Mouse (Mus musculus) embryo, embryonic 9.5 days (tissue): Measurements from ENCODE around the gene Ppp1r32.

ENCODE experiments used
- DNase-seq: peaks from one replicate; pipeline ENCODE4 v3.0.0-alpha.2; 2017; ENCODE audit errors: extremely low spot score

Ppp1r32 gene

DNA sequence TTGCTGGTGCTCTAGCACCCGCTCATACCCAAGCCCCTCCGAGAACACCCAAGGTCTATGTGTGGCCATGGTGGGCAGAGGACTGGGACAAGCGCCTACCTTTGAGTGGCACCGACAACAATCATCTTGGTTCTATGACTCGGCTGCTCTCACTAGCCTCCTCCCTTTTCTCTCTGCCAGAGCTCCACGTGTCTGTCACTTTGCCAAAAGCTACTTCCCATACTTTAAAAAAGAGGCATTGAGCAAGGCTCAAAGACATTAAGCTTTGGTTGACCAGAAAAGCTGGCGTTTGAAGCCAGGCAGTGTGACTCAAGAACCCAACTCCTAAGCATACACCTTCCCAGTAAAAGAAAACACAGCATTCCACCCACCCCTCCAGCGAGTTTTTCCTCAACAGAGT lies 24.6 kb downstream of the Ppp1r32 start:
- no peak for DNase-seq

DNA sequence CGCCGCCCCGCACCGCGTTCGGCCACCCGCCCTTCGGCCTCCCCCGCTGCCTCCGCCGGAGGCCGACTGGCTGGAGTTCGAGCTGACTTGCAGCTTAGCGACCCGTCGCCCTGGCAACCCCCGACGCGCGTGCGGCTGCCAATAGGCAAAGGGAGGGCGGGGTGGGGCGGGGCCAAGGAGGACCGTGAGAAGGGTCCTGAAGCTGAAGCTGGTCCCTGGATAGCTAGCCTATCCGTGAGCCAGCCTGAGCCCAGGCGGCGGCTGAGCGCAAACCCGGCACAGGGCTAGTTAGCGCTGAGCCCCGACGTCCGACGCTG lies 25.3 kb downstream of the Ppp1r32 start:
- DNase-seq, result peak; percentile 93

DNA sequence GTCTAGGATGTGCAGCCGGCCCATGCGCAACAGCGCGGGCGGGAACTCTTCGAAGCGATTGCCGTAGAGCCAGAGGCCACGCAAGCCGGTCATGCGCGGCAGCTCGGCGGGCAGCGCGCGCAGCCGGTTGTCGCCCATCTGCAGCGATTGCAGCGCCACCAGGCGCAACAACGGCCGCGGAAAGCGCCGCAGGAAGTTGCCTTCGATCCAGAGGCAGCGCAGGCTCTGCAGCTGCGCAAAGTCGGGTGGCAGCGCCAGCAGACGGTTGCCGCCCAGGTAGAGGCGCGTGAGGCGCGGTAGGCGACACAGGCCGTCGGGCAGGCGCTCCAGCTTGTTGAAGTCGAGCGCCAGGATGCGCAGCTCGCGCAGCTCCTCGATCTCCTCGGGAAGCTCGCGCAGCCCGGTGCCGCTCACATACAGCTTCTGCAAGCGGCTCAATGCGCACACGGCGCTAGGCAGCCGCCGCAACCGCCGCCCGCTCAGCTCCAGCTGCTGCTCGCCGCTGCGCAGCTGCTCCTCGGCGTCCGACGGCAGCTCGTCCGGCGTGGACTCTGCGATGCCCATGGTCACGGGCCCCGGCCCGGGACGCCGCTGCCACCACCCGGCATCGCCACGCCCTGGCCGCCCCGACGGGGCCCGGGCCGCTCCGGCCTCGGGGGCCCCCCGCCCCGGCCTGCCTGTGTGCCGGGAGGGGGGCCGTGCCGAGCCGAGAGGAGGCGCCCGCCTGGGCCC lies 25.8 kb downstream of the Ppp1r32 start, which contains the start of gene Lrrc10b:
Lrrc10b (minus strand) TSS at position 722 of the 732 bp plus-strand sequence.
- peak; percentile 72 for DNase-seq

DNA sequence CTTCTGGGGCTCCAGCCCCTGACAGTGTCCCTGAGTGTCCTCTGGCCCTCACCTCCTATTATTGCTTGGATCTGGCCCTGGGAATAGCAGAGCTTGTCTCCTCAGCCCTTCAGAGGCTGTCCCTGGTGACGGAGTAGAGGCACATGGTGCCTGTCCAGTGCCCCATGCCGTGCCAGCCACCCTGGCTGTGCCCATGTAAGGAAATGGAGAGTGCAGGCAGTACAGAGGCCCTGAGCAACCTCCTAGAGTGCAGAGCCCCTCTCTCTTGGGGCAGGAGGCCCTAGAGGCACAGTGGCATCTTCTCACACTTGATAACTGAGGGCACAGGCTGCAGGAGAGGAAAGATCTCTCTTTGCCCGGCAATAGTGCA lies 27.3 kb downstream of the Ppp1r32 start:
- no peak for DNase-seq

DNA sequence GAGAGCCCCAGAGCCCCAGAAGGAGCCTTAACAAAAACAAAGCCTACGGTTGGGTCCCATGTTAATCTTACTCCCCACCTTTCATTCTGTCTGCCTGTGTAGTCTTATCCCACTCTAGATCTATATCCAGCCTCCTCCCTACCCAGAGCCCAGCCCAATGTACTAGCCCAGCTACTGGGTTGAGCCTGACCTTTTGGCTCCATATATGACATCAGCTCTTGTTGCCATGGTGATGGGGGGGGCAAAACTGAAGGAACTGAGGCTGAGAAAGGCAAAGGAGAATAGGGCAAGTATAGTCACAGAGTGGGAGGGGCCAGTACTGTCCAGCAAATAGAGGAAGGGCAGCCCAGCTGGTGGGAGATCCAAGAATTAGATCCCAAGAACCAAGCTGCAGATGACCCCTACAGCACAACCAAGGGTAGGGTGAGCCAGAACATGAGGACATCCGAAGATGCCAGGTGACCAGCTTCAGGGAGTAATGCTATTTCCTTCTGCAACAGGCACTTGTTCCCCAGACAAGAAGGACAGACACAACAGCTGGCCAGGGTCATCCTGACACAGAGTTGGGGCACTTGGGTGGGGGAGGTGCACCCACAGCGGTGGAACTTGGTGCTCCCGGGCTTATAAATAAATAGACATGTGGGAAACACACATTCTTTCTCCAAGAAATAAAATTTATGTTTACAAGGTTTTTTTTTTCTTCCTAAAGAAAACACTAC lies 27.9 kb downstream of the Ppp1r32 start:
- DNase-seq, result no peak

DNA sequence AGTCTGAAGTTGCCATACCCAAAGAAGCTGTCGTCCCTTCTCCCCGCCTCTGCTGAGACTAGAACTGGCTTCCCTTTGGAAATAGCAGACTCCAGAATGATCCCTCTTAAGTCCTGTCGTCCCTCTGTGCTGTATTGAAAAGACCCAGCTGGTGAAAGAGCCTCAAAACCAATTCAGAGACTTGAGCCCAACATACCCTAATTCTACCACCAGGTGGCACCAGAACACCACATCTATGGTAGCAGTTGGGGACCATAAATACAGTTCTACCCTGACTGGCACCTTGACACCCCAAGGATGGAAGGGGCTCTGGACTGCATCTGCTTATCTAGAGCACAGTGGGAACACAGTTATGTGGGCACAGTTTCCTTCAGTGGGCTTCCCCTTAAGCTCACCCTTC lies 33.0 kb downstream of the Ppp1r32 start:
- DNase-seq, result peak; percentile 78

DNA sequence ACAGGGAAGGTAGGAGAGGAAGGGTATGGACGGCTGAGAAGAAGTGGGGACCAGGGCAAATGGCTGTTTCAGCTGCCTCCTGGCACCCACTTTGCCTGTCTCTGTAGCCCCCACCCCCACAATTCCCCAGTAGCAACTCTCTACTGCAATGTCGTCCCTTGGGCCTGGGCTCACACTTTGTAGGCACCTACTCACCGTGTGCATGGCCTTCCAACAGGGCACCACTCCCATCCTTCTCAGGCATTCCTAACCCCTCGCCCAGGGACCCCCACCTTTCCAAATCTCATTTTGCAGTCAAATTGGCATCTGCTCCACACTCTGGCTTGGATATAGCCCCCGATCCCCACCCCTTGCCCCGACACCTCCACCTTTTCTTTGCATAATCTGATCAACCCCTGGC lies 33.5 kb downstream of the Ppp1r32 start:
- DNase-seq, result no peak

DNA sequence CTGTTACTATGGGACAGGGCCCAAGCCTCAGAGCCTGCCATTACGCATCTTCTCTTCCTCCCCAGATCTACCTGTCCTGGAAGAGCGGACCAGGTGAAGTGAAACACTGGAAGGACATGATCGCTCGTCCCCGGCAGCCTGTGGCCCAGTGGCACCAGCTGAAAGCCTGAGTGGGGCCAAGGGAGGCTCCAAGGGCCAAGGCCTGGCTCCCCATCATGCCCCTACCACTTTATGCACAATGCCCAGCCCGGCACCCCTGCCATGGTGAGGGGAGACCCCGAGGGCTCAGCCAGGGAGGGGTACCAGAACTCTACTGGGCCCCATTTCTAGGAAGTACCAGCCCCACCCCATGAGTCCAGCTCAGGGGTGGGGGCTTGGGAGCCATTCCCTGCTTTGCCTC lies 34.5 kb downstream of the Ppp1r32 start:
- no peak for DNase-seq

DNA sequence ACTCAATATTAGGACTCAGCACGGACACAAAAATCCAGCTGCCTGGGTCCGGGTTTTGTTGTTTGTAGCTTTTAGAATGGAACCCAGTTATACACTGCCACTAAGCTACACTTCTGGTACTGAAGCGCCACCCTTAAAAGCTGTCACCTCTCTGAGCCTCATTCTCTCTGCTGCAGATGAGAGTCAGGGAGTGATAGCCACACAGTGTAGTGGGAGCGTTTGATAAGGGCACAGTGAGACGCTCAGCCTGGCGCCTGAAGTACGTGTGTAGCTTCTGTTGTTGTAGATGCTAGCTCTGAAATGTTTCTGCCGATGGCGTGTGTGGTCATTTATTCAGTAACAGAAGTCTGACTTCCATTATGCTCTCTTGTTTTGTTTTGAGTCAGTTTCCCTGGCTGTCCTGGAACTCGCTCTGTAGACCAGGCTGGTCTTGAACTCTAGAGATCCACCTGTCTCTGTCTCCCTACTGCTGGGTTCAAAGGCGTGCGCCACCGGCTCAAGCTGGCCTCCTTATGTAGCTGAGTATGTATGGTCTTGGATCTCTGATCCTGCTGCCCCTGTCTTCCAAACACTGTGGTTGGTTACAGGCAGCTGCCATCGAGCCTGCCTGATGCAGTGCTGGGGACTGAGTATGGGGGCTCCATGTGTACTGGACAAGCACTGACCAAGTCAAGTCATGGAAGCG lies 37.9 kb downstream of the Ppp1r32 start:
- DNase-seq, result no peak

DNA sequence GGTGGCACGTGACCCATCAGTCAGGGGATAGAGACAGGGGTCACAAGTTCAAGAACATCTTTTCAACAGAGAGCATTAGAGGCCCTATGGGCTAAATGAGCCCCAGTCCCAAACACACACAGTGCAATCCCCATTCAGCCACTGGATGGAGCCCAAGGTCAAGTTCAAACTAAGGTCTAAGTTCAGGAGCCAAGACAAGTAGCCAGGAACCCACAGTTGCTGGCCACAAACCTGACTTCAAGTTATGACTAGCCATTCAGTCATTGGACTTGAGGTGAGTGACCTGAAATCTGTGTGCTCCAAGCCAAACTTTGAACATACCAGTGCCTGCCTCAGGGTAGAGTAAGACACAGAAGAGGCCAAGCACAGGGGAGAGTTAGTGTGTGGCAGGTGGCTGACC lies 45.2 kb downstream of the Ppp1r32 start:
- DNase-seq, result no peak

DNA sequence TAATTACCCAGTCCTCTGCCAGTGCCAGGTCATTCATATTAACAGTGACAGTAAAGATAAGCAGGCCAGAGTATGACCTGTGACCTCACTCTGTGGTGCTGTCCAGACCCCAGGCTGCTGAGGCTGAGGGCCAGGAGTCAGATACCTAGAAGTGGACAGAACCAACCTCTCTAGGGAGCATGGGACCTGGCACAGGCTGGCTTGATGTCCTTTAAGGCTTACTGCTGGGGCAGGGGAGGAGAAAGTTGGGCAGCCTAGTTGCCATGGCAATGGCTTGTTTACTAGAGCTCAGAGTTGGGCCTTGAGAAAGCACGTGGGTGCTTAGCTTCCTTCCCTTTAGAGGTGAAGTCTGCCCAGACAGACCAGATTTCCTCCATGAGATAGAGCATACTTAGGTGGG lies 46.0 kb downstream of the Ppp1r32 start:
- DNase-seq, result no peak

DNA sequence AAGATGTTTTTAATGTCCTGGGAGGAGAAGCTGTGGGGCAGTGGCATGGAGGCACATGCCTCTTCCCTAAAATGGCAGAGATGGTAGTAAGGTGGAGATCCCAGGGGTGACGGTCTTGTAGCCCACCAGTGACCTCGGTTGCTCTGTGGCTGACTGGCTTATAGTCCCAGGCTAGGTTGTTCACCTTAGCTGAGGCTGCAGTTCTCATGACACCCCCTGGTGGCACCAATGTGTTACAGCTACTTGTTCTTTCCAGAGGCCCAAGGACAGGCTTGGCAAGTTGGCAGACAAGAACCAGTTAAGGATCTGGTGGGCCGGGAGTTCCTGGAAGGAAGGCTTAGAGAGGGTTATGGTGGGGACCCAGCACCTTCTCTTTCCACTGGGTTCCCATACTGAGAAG lies 46.8 kb downstream of the Ppp1r32 start:
- peak; percentile 62 for DNase-seq

DNA sequence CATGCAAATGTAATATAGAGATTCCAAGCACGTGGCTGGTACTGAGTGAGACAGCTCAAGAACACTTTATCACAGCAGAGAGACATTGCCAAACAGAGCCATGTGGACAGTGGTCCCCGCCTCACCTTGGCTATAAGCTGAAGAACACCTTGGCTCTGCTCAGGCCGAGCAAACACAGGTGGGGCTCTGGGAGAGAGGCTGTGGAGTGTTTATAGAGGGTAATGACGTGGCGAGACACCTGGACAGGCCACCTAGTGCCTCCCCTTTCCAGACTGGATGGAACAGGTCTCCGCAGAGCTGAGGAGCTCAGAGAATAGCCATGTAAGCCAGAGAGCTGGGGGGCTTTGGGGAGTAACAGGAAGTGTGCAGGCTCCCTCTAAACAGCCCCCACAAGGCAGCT lies 47.8 kb downstream of the Ppp1r32 start:
- no peak for DNase-seq

DNA sequence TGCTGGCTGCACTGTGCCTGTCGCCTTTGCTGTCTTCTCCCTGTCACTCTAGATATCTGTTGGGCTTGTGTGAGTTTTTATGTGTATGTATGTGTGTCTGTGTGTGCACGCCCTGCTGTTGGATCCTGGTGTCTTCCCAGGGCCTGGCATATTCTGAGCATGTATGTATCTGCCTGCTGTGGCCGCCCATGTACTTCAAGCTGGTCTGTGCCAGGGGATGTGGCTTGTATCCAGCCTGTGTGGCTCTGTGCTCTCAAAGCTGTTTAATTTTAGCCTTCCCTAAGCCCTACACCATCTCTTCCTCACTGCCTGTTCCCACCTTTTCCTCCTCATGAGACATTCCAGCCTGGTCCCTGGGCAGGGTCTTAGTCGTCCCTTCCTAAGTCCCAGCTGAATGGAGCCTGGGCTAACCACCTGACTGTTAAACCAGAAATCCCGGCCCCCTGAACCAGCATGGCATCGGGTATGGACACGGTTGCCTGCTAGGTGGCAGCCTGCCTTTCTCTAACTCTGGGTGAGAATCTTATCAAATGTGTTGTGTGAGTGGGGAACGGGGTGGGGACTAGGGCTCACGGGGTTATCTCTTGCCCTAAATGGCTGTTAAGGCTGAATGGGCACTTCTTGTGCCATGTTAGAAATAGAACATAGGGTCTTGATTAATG lies 48.7 kb downstream of the Ppp1r32 start:
- no peak for DNase-seq

DNA sequence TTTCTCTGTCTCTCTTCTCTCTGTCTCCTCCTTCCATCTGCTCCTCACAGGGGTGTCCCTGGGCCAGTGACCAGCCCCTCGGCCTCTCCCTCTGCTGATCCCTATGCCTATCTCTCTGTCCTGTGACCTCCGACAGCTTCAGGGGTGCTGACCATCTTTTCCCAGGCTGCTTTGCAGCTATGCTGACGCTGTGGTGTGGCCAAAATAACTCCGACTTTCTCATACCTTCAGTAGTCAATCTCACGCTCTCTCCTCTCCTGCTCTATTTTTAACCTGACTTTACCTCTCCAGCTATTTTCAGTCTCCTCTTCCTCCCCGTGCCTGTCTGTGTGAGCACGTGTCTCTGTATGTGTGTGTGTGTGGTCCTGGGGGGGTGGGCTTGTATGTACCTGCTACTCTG lies 49.5 kb downstream of the Ppp1r32 start:
- DNase-seq, result no peak

DNA sequence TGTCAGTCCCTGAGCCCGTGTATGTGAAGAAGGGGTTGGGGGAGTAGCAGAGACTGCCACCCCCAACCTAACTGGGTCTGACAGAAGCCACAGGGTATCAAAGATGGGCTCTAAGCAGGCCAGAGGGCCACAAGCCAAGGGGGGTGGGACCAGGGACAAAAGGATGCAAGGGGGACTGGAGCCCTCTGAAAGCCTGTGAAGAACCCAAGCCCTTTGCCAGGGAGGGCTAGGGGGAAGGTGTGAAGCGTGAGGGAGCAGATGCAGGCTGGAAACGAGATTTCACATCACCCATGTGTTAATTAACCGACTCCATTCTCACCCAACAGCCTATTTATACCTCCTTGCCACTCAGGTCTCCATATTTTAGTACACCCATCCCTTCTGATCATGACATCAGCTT lies 50.9 kb downstream of the Ppp1r32 start:
- DNase-seq, result no peak

DNA sequence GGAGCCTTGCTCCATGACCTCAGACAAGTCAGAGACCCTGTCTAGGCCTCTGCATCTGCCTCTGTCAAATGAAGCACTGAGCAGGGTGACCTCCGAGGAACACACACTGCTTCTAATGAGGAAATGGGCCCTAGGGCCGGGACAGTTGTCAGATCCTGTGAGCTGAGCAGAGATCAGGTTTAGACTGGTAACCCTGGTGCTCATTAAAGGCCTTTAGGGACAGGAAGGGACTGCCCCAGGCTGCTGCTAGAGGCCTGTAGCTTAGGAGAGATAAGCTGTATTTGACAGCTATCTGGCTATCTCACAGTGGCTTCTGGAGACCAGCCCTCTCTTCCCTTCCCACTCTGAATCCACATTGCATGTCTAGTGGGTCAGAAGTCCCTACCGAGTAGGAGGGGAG lies 51.3 kb downstream of the Ppp1r32 start:
- no peak for DNase-seq

DNA sequence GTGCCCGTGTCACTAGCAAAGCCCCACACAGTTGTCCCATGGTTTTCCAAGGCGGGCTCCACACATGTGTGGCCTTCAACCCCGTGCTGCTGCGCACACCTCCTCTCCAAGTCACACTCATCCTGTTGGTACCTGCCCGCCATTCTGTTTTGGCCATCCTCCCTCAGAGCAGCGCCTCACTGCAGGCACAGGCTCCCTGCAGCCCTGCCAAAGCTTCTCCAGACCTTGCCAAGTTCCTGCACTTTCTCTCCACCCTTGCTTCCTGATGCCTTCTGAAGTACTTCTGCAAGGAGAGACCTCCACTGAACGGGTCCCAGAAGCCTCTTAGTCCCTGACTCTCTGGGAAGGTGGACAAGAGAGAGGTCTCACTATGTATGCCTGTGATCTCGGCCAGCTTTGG lies 53.4 kb downstream of the Ppp1r32 start:
- no peak for DNase-seq

DNA sequence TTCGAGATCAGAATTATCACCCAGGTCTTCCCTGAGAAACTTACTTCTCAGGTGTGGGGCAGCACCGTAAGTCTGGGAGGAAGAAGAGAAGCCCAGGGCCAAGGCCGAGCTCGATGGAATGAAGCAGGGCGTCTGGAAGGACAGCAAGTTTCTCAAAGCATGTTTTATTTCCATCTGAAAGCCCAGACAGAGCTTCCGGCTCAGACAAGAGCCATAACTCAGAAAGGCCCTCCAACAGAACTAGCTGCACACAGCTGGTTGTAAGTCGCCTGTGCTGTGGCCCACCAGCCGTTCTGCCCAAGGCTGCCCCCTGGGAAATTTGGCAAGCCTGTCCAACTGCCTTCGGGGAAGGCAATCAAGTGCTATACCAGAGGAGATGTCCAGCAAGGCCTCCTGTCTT lies 55.3 kb downstream of the Ppp1r32 start:
- DNase-seq, result no peak

DNA sequence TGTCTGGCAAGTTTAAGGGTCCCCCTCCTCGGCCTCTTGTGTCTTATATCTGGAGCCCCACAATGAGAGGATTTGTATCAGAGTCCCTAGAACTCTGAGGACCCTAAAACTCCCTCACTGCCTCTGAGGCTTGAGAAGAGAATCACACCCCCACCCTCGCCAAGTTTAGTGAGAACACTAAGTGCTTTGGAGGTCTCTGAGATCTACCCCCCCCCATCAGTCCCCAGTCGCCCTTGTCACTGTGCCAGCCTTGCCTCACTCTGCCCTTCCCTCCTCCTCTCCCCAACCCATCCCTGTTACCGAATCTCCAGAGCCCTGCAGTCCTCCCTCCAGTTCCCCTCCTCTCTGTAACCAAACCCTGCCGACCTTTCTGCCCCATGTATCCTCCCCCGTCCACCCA lies 55.9 kb downstream of the Ppp1r32 start:
- DNase-seq, result no peak

DNA sequence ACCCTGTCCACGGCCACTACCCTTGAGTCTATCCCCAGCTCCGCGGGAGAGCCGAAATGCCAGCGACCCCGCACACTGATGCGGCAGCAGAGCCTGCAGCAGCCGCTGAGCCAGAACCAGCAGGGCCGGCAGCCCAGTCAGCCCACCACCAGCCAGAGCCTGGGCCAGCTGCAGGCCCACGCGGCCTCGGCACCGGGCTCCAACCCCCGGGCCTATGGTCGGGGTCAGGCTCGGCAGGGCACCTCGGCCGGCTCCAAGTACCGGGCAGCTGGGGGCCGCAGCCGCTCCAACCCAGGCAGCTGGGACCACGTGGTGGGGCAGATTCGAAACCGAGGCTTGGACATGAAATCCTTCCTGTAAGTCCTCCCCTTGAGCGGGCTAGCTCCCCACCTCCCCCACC lies 56.4 kb downstream of the Ppp1r32 start:
- no peak for DNase-seq

DNA sequence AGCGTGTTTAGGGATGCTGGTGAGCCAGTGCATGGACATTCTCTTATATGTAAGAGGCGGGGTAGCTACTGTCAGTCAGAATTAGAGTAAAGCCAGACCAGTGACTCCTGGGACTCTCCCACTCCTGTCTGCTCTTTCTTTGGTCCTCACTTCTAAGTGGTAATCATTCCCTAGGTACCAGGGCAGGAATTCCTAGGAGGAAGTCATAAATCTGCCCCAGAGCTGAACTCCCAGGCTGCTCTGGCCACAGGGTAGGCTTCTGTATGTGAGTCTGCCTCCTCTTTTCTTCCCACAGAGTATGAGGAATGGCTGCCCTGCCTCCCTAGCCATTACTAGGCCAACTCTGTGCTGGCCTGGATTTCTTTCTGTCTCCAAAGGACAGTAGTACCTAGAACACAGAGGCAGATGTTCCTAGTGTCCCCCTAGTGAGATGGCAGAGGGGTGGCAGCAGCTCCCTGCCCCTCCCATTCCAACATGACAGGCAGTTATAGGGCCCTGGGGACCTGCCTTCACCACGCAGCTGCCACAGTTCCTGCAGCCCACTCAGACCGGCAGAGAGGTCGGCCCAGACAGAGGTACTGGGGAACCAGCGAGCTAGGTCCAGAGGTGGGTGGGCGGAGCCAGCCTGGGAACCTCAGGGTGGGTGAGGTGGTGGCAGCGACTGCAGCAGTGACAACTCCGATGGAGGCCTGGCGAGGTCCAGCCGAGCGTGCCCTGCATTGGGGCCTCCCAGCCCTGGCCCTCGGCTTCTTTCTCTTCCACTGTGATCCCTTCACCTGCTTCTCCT lies 57.1 kb downstream of the Ppp1r32 start:
- DNase-seq, result no peak
